Mouse (Mus musculus) embryonic facial prominence, embryonic 11.5 days (tissue): ENCODE results near the gene Tmem97. TPM values are rescaled to one million over a fixed set of nuclear protein-coding genes. Genes with fewer than 3 reads are reported as not detected.

Experiments
- ATAC-seq: fragments of 200-750 bp; cut with Nextera tagmentation; replicated peaks from 2 replicates; pipeline ENCODE4 v1.8.0; 2017; ENCODE audit warnings: low read depth; ENCODE audit not compliant: insufficient number of reproducible peaks, low FRiP score, low TSS enrichment
- DNase-seq: peaks from one replicate; pipeline ENCODE4 v3.0.0-alpha.2; 2015; ENCODE audit warnings: low spot score
- H3K27ac ChIP-seq: fragments of 300-500 bp; sonication (generic); replicated peaks from 2 replicates; pipeline ENCODE4 v1.5.1; 2014; ENCODE audit warnings: mild to moderate bottlenecking, low read depth, low read length, control low read depth
- H3K27me3 ChIP-seq: fragments of 300-500 bp; sonication (generic); 2 replicates; pipeline ENCODE4 v1.6.1; 2014; ENCODE audit warnings: mild to moderate bottlenecking, low read length, moderate library complexity, mixed read lengths; ENCODE audit not compliant: control insufficient read depth, insufficient read depth
- H3K36me3 ChIP-seq: fragments of 300-500 bp; sonication (generic); replicated peaks from 2 replicates; pipeline ENCODE4 v1.6.1; 2014; ENCODE audit warnings: low read depth, mild to moderate bottlenecking, low read length, moderate library complexity, mixed read lengths; ENCODE audit not compliant: control insufficient read depth, insufficient read depth
- H3K4me1 ChIP-seq: fragments of 300-500 bp; sonication (generic); 2 replicates; pipeline ENCODE4 v1.6.1; 2014; ENCODE audit warnings: low read length, mixed read lengths; ENCODE audit not compliant: control insufficient read depth, insufficient read depth
- H3K4me2 ChIP-seq: fragments of 300-500 bp; sonication (generic); 2 replicates; pipeline ENCODE4 v1.6.1; 2014; ENCODE audit warnings: low read depth, mild to moderate bottlenecking, control low read depth, low read length, moderate library complexity
- H3K4me3 ChIP-seq: fragments of 300-500 bp; sonication (generic); 2 replicates; pipeline ENCODE4 v1.5.1; 2014; ENCODE audit warnings: low read depth, low read length, control low read depth
- H3K9ac ChIP-seq: fragments of 300-500 bp; sonication (generic); replicated peaks from 2 replicates; pipeline ENCODE4 v1.6.1; 2014; ENCODE audit warnings: mild to moderate bottlenecking, control low read depth, low read length
- H3K9me3 ChIP-seq: fragments of 300-500 bp; sonication (generic); replicated peaks from 2 replicates; pipeline ENCODE4 v1.6.1; 2016; ENCODE audit warnings: mild to moderate bottlenecking, low read length, inconsistent platforms, mixed read lengths; ENCODE audit not compliant: control insufficient read depth
- WGBS: fragments of 180-500 bp; shearing (Covaris S2); extraction: QIAGEN DNeasy Blood & Tissue Kit; methylation state at CpG from one replicate; pipeline ENCODE4 v1.1.7; 2014; 5-methylcytosine and 5-hydroxymethylcytosine counted together
- polyA plus RNA-seq: library from polyadenylated mRNA; unstranded; fragments of >200 nt; fragmentation: Nextera tagmentation; extraction: Ambion mirVana; gene quantifications from 2 replicates; pipeline ENCODE4 v1.2.1, GENCODE M21; 2014

The Tmem97 gene
- polyA plus RNA-seq, 1 experiment from 2014 or later = 73.7 TPM

DNA sequence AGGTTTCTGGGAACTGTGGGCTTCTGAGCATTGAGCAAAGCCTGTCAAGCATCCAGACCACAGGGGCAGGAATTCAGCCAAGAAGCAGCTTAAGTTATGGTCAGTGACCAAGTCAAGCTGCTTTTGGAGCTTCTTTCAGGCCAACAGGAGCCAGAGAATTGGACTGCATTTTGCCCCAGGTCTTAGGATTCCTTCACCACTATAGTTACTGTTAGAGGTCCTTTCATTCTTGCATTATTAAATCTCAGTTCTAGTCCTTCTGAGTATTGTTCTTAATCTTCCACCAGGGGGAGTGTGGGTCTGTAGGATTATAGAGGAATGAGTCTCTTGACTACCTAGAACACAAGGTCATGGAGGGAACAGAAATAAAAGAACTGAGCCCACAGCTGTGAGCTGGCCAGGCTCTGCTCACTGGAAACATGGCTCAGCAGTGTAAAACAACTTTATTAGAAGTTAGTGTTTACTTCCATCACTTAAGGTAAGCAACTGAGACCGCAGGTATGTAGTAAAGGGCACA is 28.0 kb downstream of the Tmem97 start:
- H3K36me3 ChIP-seq = peaks cover 19% of the 10 kb centered on the region
- no peak overlapping the region for H3K9ac ChIP-seq

DNA sequence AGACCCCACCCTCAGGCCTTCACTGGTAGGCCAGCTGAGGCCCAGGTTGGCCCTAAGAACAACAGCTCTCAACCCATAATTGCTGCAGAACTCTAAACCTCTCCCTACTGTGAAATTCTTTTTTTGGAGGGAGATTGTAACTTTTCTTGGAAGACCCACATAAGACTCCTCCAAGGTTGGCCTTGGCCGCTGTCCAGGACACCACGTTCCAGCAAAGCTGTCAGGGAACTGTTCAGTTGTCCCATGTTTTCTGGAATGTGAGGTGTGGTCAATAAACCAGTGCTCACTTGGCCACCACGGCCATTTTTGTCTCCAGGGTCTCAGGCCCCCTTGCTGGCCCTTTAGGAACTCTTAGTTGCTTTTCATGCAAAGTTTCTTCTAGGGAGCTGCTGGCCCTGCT is 28.7 kb downstream of the Tmem97 start:
- Histone ChIP-seq H3K27ac (no peak overlapping the region), H3K9me3 (no peaks in the 10 kb centered on the region), H3K27me3 (no peaks in the 10 kb centered on the region), H3K36me3 (peaks cover 19% of the 10 kb centered on the region), H3K4me1 (no peaks in the 10 kb centered on the region), H3K4me3 (no peak overlapping the region), H3K9ac (no peak overlapping the region), H3K4me2 (no peak overlapping the region)
- 89% methylated on average over 3 of the region's 3 CpGs for WGBS
- no peak for ATAC-seq
- no peak for DNase-seq

More for the DNA sequence above, 28.0 kb downstream of the Tmem97 start:
- Histone ChIP-seq H3K27me3 (no peaks in the 10 kb centered on the region), H3K4me1 (no peaks in the 10 kb centered on the region), H3K27ac (no peak overlapping the region), H3K4me2 (no peak overlapping the region), H3K4me3 (no peak overlapping the region), H3K9me3 (no peaks in the 10 kb centered on the region)
- WGBS = 89% methylated on average over 1 of the region's 1 CpGs
- DNase-seq (no peak), ATAC-seq (no peak)

GRCm38 (mm10) chr11:78518931-78519330 is 31.6 kb downstream of the Tmem97 start:
- no peak overlapping the region for H3K4me3 ChIP-seq
- H3K4me1 ChIP-seq = no peaks in the 10 kb centered on the region
- H3K4me2 ChIP-seq = no peak overlapping the region
- no peak overlapping the region for H3K9ac ChIP-seq
- peaks cover 15% of the 10 kb centered on the region for H3K36me3 ChIP-seq
- no peaks in the 10 kb centered on the region for H3K27me3 ChIP-seq
- no peak for ATAC-seq
- 94% methylated on average over 10 of the region's 10 CpGs for WGBS
- no peak overlapping the region for H3K27ac ChIP-seq
- no peaks in the 10 kb centered on the region for H3K9me3 ChIP-seq
- DNase-seq = no peak

- H3K36me3 ChIP-seq = peaks cover 10% of the 10 kb centered on the region
- DNase-seq (no peak), ATAC-seq (no peak)
- no peak overlapping the region for H3K4me2 ChIP-seq
- H3K4me3 ChIP-seq = no peak overlapping the region
- WGBS = 65% methylated on average over 2 of the region's 2 CpGs
- no peaks in the 10 kb centered on the region; the same call in 1 of the 2 replicates for H3K4me1 ChIP-seq
- H3K27me3 ChIP-seq = no peaks in the 10 kb centered on the region
- H3K27ac ChIP-seq = no peak overlapping the region
- H3K9ac ChIP-seq = no peak overlapping the region
- H3K9me3 ChIP-seq = no peaks in the 10 kb centered on the region
Observed at GRCm38 (mm10) chr11:78515549-78516325, 34.8 kb downstream of the Tmem97 start.

GRCm38 (mm10) chr11:78513106-78513790 is 37.3 kb downstream of the Tmem97 start:
- H3K27me3 ChIP-seq = no peaks in the 10 kb centered on the region
- no peak for DNase-seq
- H3K9me3 ChIP-seq = no peaks in the 10 kb centered on the region
- H3K4me3 ChIP-seq = peak overlapping the region; percentile 70
- H3K27ac ChIP-seq = no peak overlapping the region
- H3K36me3 ChIP-seq = peaks cover 8% of the 10 kb centered on the region
- peak overlapping the region; percentile 88; the same call in 1 of the 2 replicates for H3K9ac ChIP-seq
- H3K4me1 ChIP-seq = no peaks in the 10 kb centered on the region; the same call in 1 of the 2 replicates
- 84% methylated on average over 3 of the region's 3 CpGs for WGBS
- peak overlapping the region; percentile 74 for H3K4me2 ChIP-seq
- no peak for ATAC-seq

GRCm38 (mm10) chr11:78512025-78512957 is 38.3 kb downstream of the Tmem97 start, which contains the start of the genes Tmem199 and Poldip2:
Gene Tmem199, minus strand, starts transcription at chr11:78512172.
Gene Poldip2, plus strand, starts transcription at chr11:78512193.
- Histone ChIP-seq H3K27ac (peak within 1 kb of the TSS; percentile 31), H3K9me3 (no peaks in the 10 kb centered on the region), H3K4me2 (peak within 1 kb of the TSS; percentile 74), H3K4me1 (no peaks in the 10 kb centered on the region; the same call in 1 of the 2 replicates), H3K27me3 (no peaks in the 10 kb centered on the region), H3K4me3 (peak within 1 kb of the TSS; percentile 70), H3K9ac (peak within 1 kb of the TSS; percentile 88), H3K36me3 (peaks cover 8% of the 10 kb centered on the region)
- under 1% methylated on average over 67 of the region's 67 CpGs for WGBS
- DNase-seq (peak; percentile 97), ATAC-seq (peak; percentile 95)

GRCm38 (mm10) chr11:78509148-78509547 is 41.4 kb downstream of the Tmem97 start:
- Histone ChIP-seq H3K27me3 (no peaks in the 10 kb centered on the region), H3K9ac (no peak overlapping the region), H3K9me3 (no peaks in the 10 kb centered on the region), H3K4me3 (no peak overlapping the region), H3K4me1 (no peaks in the 10 kb centered on the region; the same call in 1 of the 2 replicates), H3K4me2 (no peak overlapping the region), H3K36me3 (no peaks in the 10 kb centered on the region; the same call in 1 of the 2 replicates), H3K27ac (no peak overlapping the region)
- ATAC-seq = no peak
- no peak for DNase-seq
- 81% methylated on average over 5 of the region's 5 CpGs for WGBS
